In genomic region chr12:80435887-80436286, GRCm38 (mm10) we compare ENCODE assay signal across 7 mouse cellular contexts. TPM values are rescaled to one million over a fixed set of nuclear protein-coding genes. Genes with fewer than 3 reads are reported as not detected.
DNase-seq lines count a peak whose midpoint lies in the region; ATAC-seq and TF ChIP-seq lines count a peak whose summit lies in the region.

No protein-coding gene starts in this region.

- H3K36me3 ChIP-seq in lung, postnatal 0 days (ENCODE audit: insufficient read depth, low read length): no peaks in the 10 kb centered on the region
- H3K36me3 ChIP-seq in hindbrain, embryonic 14.5 days (replicated peaks; ENCODE audit: control insufficient read depth, insufficient read depth): peaks cover 6% of the 10 kb centered on the region; the same call in 1 of the 2 replicates
- no peaks in the 10 kb centered on the region for H3K36me3 ChIP-seq in midbrain, postnatal 0 days (ENCODE audit: insufficient read depth, low read length)

- no peak for TF ChIP-seq EP300 in lung, postnatal 0 days (IDR thresholded peaks at IDR 0.05)

- peak overlapping the region; percentile 83 for H3K4me2 ChIP-seq in lung, postnatal 0 days (replicated peaks; ENCODE audit: low read depth, low read length)
- H3K4me2 ChIP-seq in hindbrain, embryonic 14.5 days (replicated peaks): peak overlapping the region; percentile 50
- H3K4me2 ChIP-seq in midbrain, postnatal 0 days (ENCODE audit: low read depth, low read length, poor library complexity, severe bottlenecking): peak overlapping the region; percentile 71

- peak; percentile 65 for DNase-seq in lung, postnatal 0 days (ENCODE audit: low spot score)
- DNase-seq in lung, postnatal 10 days: no peak
- DNase-seq in hindbrain, embryonic 14.5 days (ENCODE audit: low spot score): peak; percentile 34
- DNase-seq in midbrain, postnatal 0 days (ENCODE audit: low spot score): no peak
- no peak for DNase-seq in adrenal gland, adult 8-10 months

- H3K4me1 ChIP-seq in lung, postnatal 0 days (ENCODE audit: insufficient read depth, low read depth, low read length): peaks cover 5% of the 10 kb centered on the region; the same call in 1 of the 2 replicates
- peaks cover 12% of the 10 kb centered on the region for H3K4me1 ChIP-seq in bone marrow macrophage, adult 2 months (ENCODE audit: control insufficient read depth, insufficient read depth, low read length)
- H3K4me1 ChIP-seq in hindbrain, embryonic 14.5 days (replicated peaks; ENCODE audit: control insufficient read depth, insufficient read depth, low read length): peaks cover 13% of the 10 kb centered on the region
- H3K4me1 ChIP-seq in midbrain, postnatal 0 days (ENCODE audit: insufficient read depth, low read length): 0 out of 2 replicates have a peak, but pooled peaks cover 4% of the 10 kb centered on the region

- peak overlapping the region; percentile 88 for H3K9ac ChIP-seq in lung, postnatal 0 days (replicated peaks; ENCODE audit: low read depth)
- peak overlapping the region; percentile 95 for H3K9ac ChIP-seq in hindbrain, embryonic 14.5 days
- H3K9ac ChIP-seq in midbrain, postnatal 0 days (replicated peaks; ENCODE audit: low read length, poor library complexity, severe bottlenecking): peak overlapping the region; percentile 96

- no peaks in the 10 kb centered on the region for H3K9me3 ChIP-seq in lung, postnatal 0 days (ENCODE audit: low read length)
- no peaks in the 10 kb centered on the region for H3K9me3 ChIP-seq in hindbrain, embryonic 14.5 days (ENCODE audit: control insufficient read depth, low read length)
- H3K9me3 ChIP-seq in midbrain, postnatal 0 days (ENCODE audit: low read length): no peaks in the 10 kb centered on the region

- 2% methylated on average over 9 of the region's 10 CpGs for WGBS in lung, postnatal 0 days
- 0% methylated on average over 9 of the region's 10 CpGs for WGBS in hindbrain, embryonic 14.5 days
- WGBS in midbrain, postnatal 0 days: 0% methylated on average over 8 of the region's 10 CpGs

- peak overlapping the region; percentile 91 for H3K4me3 ChIP-seq in lung, postnatal 0 days (ENCODE audit: low read depth, low read length)
- H3K4me3 ChIP-seq in bone marrow macrophage, adult 2 months (ENCODE audit: insufficient read depth, low read length): peak overlapping the region; percentile 69
- H3K4me3 ChIP-seq in hindbrain, embryonic 14.5 days (replicated peaks; ENCODE audit: low read length): peak overlapping the region; percentile 77
- peak overlapping the region; percentile 93 for H3K4me3 ChIP-seq in midbrain, postnatal 0 days (ENCODE audit: low read depth, low read length)

- peak; percentile 12 for ATAC-seq in lung, postnatal 0 days
- ATAC-seq in hindbrain, embryonic 14.5 days (ENCODE audit: low FRiP score): no peak; the same call in 1 of the 2 replicates
- peak; percentile 25 for ATAC-seq in midbrain, postnatal 0 days (ENCODE audit: low FRiP score)
- no peak for ATAC-seq in megakaryocyte progenitor cell, adult 5-6 weeks (replicated peaks; ENCODE audit: poor library complexity)

- no peak for TF ChIP-seq CTCF in lung, postnatal 0 days (IDR thresholded peaks at IDR 0.05)
- no peak for TF ChIP-seq CTCF in bone marrow macrophage, adult 2 months (IDR thresholded peaks at IDR 0.05; ENCODE audit: low read depth, low read length)
- no peak for TF ChIP-seq CTCF in midbrain, postnatal 0 days (IDR thresholded peaks at IDR 0.05)

- H3K27ac ChIP-seq in lung, postnatal 0 days (ENCODE audit: low read length): peak overlapping the region; percentile 97
- peak overlapping the region; percentile 62 for H3K27ac ChIP-seq in bone marrow macrophage, adult 2 months (ENCODE audit: insufficient read depth, low read depth, low read length)
- H3K27ac ChIP-seq in hindbrain, embryonic 14.5 days: peak overlapping the region; percentile 98
- H3K27ac ChIP-seq in midbrain, postnatal 0 days (ENCODE audit: low read depth, low read length): peak overlapping the region; percentile 97

- TF ChIP-seq POLR2A in bone marrow macrophage, adult 2 months (IDR thresholded peaks at IDR 0.05; ENCODE audit: borderline replicate concordance, low read depth, low read length): no peak

- H3K27me3 ChIP-seq in lung, postnatal 0 days (replicated peaks; ENCODE audit: insufficient read depth, low read length): no peaks in the 10 kb centered on the region
- no peaks in the 10 kb centered on the region for H3K27me3 ChIP-seq in hindbrain, embryonic 14.5 days (ENCODE audit: control insufficient read depth, insufficient read depth, low read length)
- no peaks in the 10 kb centered on the region for H3K27me3 ChIP-seq in midbrain, postnatal 0 days (ENCODE audit: insufficient read depth, low read length)

RNA-seq across cellular contexts. Expression of gene Dcaf5, which starts 0.5 kb away (rescaled TPM):
- polyA plus RNA-seq in lung, postnatal 0 days (2015; fragmentation: Nextera tagmentation; extraction: Ambion mirVana): 7.7 and 8.3 TPM in 2 replicates
- polyA plus RNA-seq in bone marrow macrophage, adult 2 months (2012; ENCODE audit: insufficient read depth, insufficient read length, missing spikeins): 18.0 and 18.1 TPM in 2 replicates
- 24.3 and 24.9 TPM in 2 replicates for polyA plus RNA-seq in hindbrain, embryonic 14.5 days (2014; fragmentation: Nextera tagmentation; extraction: Ambion mirVana)
- 71.6 and 97.6 TPM in 2 replicates for total RNA-seq in midbrain, postnatal 0 days (2014; rRNA removed)
- 17.6 and 19.4 TPM in 2 replicates for polyA plus RNA-seq in midbrain, postnatal 0 days (2015; fragmentation: Nextera tagmentation; extraction: Ambion mirVana)
- total RNA-seq in megakaryocyte progenitor cell, adult 5-6 weeks (2015): 8.1 and 9.6 TPM in 2 replicates
- 13.5 and 15.0 TPM in 2 replicates for total RNA-seq in megakaryocyte progenitor cell, adult 5-6 weeks (2017)
- 10 to 100 TPM; 37.0 to 46.5 (median 41.6) TPM for total RNA-seq in adrenal gland, adult 8-10 months (2022)

RNA-seq across cellular contexts. Expression of gene Exd2, which starts 27.0 kb away (rescaled TPM):
- polyA plus RNA-seq in lung, postnatal 0 days (2015; fragmentation: Nextera tagmentation; extraction: Ambion mirVana): 10.6 and 14.1 TPM in 2 replicates
- 14.5 and 15.8 TPM in 2 replicates for polyA plus RNA-seq in bone marrow macrophage, adult 2 months (2012; ENCODE audit: insufficient read depth, insufficient read length, missing spikeins)
- polyA plus RNA-seq in hindbrain, embryonic 14.5 days (2014; fragmentation: Nextera tagmentation; extraction: Ambion mirVana): 48.1 and 51.8 TPM in 2 replicates
- 40.0 and 43.1 TPM in 2 replicates for total RNA-seq in midbrain, postnatal 0 days (2014; rRNA removed)
- polyA plus RNA-seq in midbrain, postnatal 0 days (2015; fragmentation: Nextera tagmentation; extraction: Ambion mirVana): 31.5 and 32.7 TPM in 2 replicates
- total RNA-seq in megakaryocyte progenitor cell, adult 5-6 weeks (2015): 11.3 and 13.8 TPM in 2 replicates
- 9.3 and 18.8 TPM in 2 replicates for total RNA-seq in megakaryocyte progenitor cell, adult 5-6 weeks (2017)
- total RNA-seq in adrenal gland, adult 8-10 months (2022): 10 to 100 TPM; 24.7 to 42.5 (median 31.2) TPM

Comparison
In these comparisons a context has a peak if more than half of its experiments do, and no peak if none do; other contexts are left out.
1. DNase-seq: peak in lung, postnatal 0 days (single experiment) and hindbrain, embryonic 14.5 days (single experiment); none in lung, postnatal 10 days (single experiment), midbrain, postnatal 0 days (single experiment) and adrenal gland, adult 8-10 months (single experiment).
2. ATAC-seq: peak in lung, postnatal 0 days (single experiment) and midbrain, postnatal 0 days (single experiment); none in hindbrain, embryonic 14.5 days (single experiment) and megakaryocyte progenitor cell, adult 5-6 weeks (single experiment).
3. Peak in every context shown above with its lines, with median percentiles within 50 percentile points of each other: H3K27ac ChIP-seq, H3K4me2 ChIP-seq, H3K4me3 ChIP-seq and H3K9ac ChIP-seq.